Mouse (Mus musculus) ES-E14 (cell line): ENCODE results near the gene Gucy2e.

Experiments
- CHD2 ChIP-seq: IDR thresholded peaks from 2 replicates; pipeline ENCODE4 v1.6.1; 2014; ENCODE audit warnings: mild to moderate bottlenecking, low read depth, low read length, inconsistent platforms
- MAFK ChIP-seq: IDR thresholded peaks from 2 replicates; pipeline ENCODE4 v1.6.1; 2014; ENCODE audit warnings: mild to moderate bottlenecking, low read depth, low read length, inconsistent platforms; ENCODE audit not compliant: insufficient read depth
- ZC3H11A ChIP-seq: IDR thresholded peaks from 2 replicates; pipeline ENCODE4 v1.6.1; 2012; ENCODE audit warnings: low read depth, mild to moderate bottlenecking, inconsistent platforms, low read length, borderline replicate concordance
- ZNF384 ChIP-seq: IDR thresholded peaks from 2 replicates; pipeline ENCODE4 v1.6.1; 2012; ENCODE audit warnings: low read depth, low read length, inconsistent platforms

GRCm38 (mm10) chr11:69268100-69268499 lies 31.3 kb upstream of the Gucy2e start:
- TF ChIP-seq CHD2: no peak
- TF ChIP-seq ZNF384: no peak
- TF ChIP-seq ZC3H11A: no peak
- no peak for TF ChIP-seq MAFK
